Mouse (Mus musculus) midbrain, embryonic 13.5 days (tissue): ENCODE results near the gene Ctsk. TPM values are rescaled to one million over a fixed set of nuclear protein-coding genes. Genes with fewer than 3 reads are reported as not detected.
"Not testable (repeated sequence)": the region's sequence is repeated elsewhere in the genome, so short reads cannot be mapped to it uniquely, and the experiment has no call there.

Experiments
- ATAC-seq: fragments of 200-750 bp; cut with Nextera tagmentation; 2 replicates; pipeline ENCODE4 v1.8.0; 2017; ENCODE audit warnings: mild to moderate bottlenecking, moderate TSS enrichment, moderate library complexity
- H3K27ac ChIP-seq: fragments of 300-500 bp; sonication (generic); 2 replicates; pipeline ENCODE4 v1.5.1; 2015; ENCODE audit warnings: inconsistent platforms, mild to moderate bottlenecking, moderate library complexity
- H3K27me3 ChIP-seq: fragments of 300-500 bp; sonication (generic); 2 replicates; pipeline ENCODE4 v1.6.1; 2015; ENCODE audit warnings: mild to moderate bottlenecking, inconsistent platforms
- H3K36me3 ChIP-seq: fragments of 300-500 bp; sonication (generic); 2 replicates; pipeline ENCODE4 v1.6.1; 2015; ENCODE audit warnings: mild to moderate bottlenecking, inconsistent platforms
- H3K4me1 ChIP-seq: fragments of 300-500 bp; sonication (generic); replicated peaks from 2 replicates; pipeline ENCODE4 v1.6.1; 2015; ENCODE audit warnings: inconsistent platforms
- H3K4me2 ChIP-seq: fragments of 300-500 bp; sonication (generic); replicated peaks from 2 replicates; pipeline ENCODE4 v1.6.1; 2015; ENCODE audit warnings: moderate library complexity, mild to moderate bottlenecking, inconsistent platforms
- H3K4me3 ChIP-seq: fragments of 300-500 bp; sonication (generic); replicated peaks from 2 replicates; pipeline ENCODE4 v1.5.1; 2015; ENCODE audit warnings: mild to moderate bottlenecking, inconsistent platforms
- H3K9ac ChIP-seq: fragments of 300-500 bp; sonication (generic); replicated peaks from 2 replicates; pipeline ENCODE4 v1.6.1; 2015; ENCODE audit warnings: mild to moderate bottlenecking, inconsistent platforms
- H3K9me3 ChIP-seq: fragments of 300-500 bp; sonication (generic); 2 replicates; pipeline ENCODE4 v1.6.1; 2016; ENCODE audit warnings: mild to moderate bottlenecking, inconsistent platforms
- WGBS: fragments of 180-500 bp; shearing (Covaris S2); methylation state at CpG from one replicate; pipeline ENCODE4 v1.1.7; 2015; 5-methylcytosine and 5-hydroxymethylcytosine counted together
- polyA plus RNA-seq: library from polyadenylated mRNA; unstranded; fragments of >200 nt; fragmentation: Nextera tagmentation; extraction: Ambion mirVana; gene quantifications from 2 replicates; pipeline ENCODE4 v1.2.1, GENCODE M21; 2015

Gene Ctsk
- polyA plus RNA-seq, 1 experiment from 2014 or later, result 5.8 TPM

- Histone ChIP-seq H3K4me2 (no peak within 1 kb of the TSS), H3K27me3 (no peaks in the 10 kb centered on the region), H3K9ac (no peak within 1 kb of the TSS), H3K36me3 (no peaks in the 10 kb centered on the region), H3K4me1 (no peaks in the 10 kb centered on the region), H3K9me3 (no peaks in the 10 kb centered on the region), H3K27ac (no peak within 1 kb of the TSS), H3K4me3 (no peak within 1 kb of the TSS)
- no peak for ATAC-seq
- 89% methylated on average over 8 of the region's 8 CpGs for WGBS
Measured at GRCm38 (mm10) chr3:95526622-95527211, 27.7 kb downstream of the Ctsk start, which contains the start of gene Ctss. Ctss (plus strand) TSS chr3:95526786.

GRCm38 (mm10) chr3:95529814-95530213, 30.8 kb downstream of the Ctsk start:
- Histone ChIP-seq H3K27me3 (no peaks in the 10 kb centered on the region), H3K4me1 (no peaks in the 10 kb centered on the region), H3K36me3 (no peaks in the 10 kb centered on the region), H3K9me3 (no peaks in the 10 kb centered on the region), H3K4me2 (no peak overlapping the region), H3K27ac (no peak overlapping the region), H3K9ac (no peak overlapping the region), H3K4me3 (no peak overlapping the region)
- 92% methylated on average over 6 of the region's 6 CpGs for WGBS
- ATAC-seq, result no peak

GRCm38 (mm10) chr3:95531025-95531424, 32.0 kb downstream of the Ctsk start:
- ATAC-seq, result no peak
- 100% methylated on average over 1 of the region's 1 CpGs for WGBS
- H3K4me3 ChIP-seq, result no peak overlapping the region
- no peaks in the 10 kb centered on the region for H3K36me3 ChIP-seq
- H3K4me2 ChIP-seq, result no peak overlapping the region
- no peaks in the 10 kb centered on the region for H3K27me3 ChIP-seq
- no peak overlapping the region for H3K27ac ChIP-seq
- H3K9ac ChIP-seq, result no peak overlapping the region
- no peaks in the 10 kb centered on the region for H3K4me1 ChIP-seq
- no peaks in the 10 kb centered on the region for H3K9me3 ChIP-seq

- Histone ChIP-seq H3K4me3 (no peak overlapping the region), H3K36me3 (no peaks in the 10 kb centered on the region), H3K4me1 (no peaks in the 10 kb centered on the region), H3K27me3 (no peaks in the 10 kb centered on the region), H3K4me2 (no peak overlapping the region), H3K9me3 (no peaks in the 10 kb centered on the region), H3K27ac (no peak overlapping the region), H3K9ac (no peak overlapping the region)
- ATAC-seq, result no peak
- WGBS, result 91% methylated on average over 5 of the region's 5 CpGs
Measured at GRCm38 (mm10) chr3:95533364-95533763, 34.3 kb downstream of the Ctsk start.

GRCm38 (mm10) chr3:95534927-95535326, 35.9 kb downstream of the Ctsk start:
- H3K9me3 ChIP-seq, result no peaks in the 10 kb centered on the region
- H3K4me1 ChIP-seq, result no peaks in the 10 kb centered on the region
- no peaks in the 10 kb centered on the region for H3K27me3 ChIP-seq
- WGBS, result 88% methylated on average over 1 of the region's 1 CpGs
- no peaks in the 10 kb centered on the region for H3K36me3 ChIP-seq
- H3K9ac ChIP-seq, result no peak overlapping the region
- ATAC-seq, result no peak
- no peak overlapping the region for H3K4me2 ChIP-seq
- H3K4me3 ChIP-seq, result no peak overlapping the region
- no peak overlapping the region for H3K27ac ChIP-seq

GRCm38 (mm10) chr3:95538936-95539335, 39.9 kb downstream of the Ctsk start:
- Histone ChIP-seq H3K4me3 (no peak overlapping the region), H3K27me3 (no peaks in the 10 kb centered on the region), H3K9me3 (no peaks in the 10 kb centered on the region), H3K9ac (no peak overlapping the region), H3K4me2 (no peak overlapping the region), H3K36me3 (no peaks in the 10 kb centered on the region), H3K27ac (no peak overlapping the region), H3K4me1 (no peaks in the 10 kb centered on the region)
- no peak for ATAC-seq
- 93% methylated on average over 10 of the region's 10 CpGs for WGBS

- H3K27me3 ChIP-seq, result no peaks in the 10 kb centered on the region
- H3K4me1 ChIP-seq, result no peaks in the 10 kb centered on the region
- H3K9me3 ChIP-seq, result no peaks in the 10 kb centered on the region
- no peak overlapping the region for H3K9ac ChIP-seq
- no peaks in the 10 kb centered on the region for H3K36me3 ChIP-seq
- H3K4me2 ChIP-seq, result no peak overlapping the region
- WGBS, result 96% methylated on average over 4 of the region's 4 CpGs
- no peak overlapping the region for H3K4me3 ChIP-seq
- H3K27ac ChIP-seq, result no peak overlapping the region
- ATAC-seq, result no peak
Measured at GRCm38 (mm10) chr3:95539837-95540236, 40.8 kb downstream of the Ctsk start.

GRCm38 (mm10) chr3:95541186-95541585, 42.1 kb downstream of the Ctsk start:
- WGBS, result 83% methylated on average over 2 of the region's 2 CpGs
- not testable (repeated sequence) for ATAC-seq, H3K4me2 ChIP-seq, H3K36me3 ChIP-seq, H3K27me3 ChIP-seq, H3K9me3 ChIP-seq, H3K4me1 ChIP-seq, H3K27ac ChIP-seq, H3K4me3 ChIP-seq, H3K9ac ChIP-seq

- ATAC-seq, result no peak
- Histone ChIP-seq H3K36me3 (no peaks in the 10 kb centered on the region), H3K27me3 (no peaks in the 10 kb centered on the region), H3K9ac (no peak overlapping the region), H3K4me1 (no peaks in the 10 kb centered on the region), H3K27ac (no peak overlapping the region), H3K9me3 (no peaks in the 10 kb centered on the region), H3K4me3 (no peak overlapping the region), H3K4me2 (no peak overlapping the region)
Measured at GRCm38 (mm10) chr3:95542171-95542570, 43.1 kb downstream of the Ctsk start.

GRCm38 (mm10) chr3:95542981-95543380, 43.9 kb downstream of the Ctsk start:
- Histone ChIP-seq H3K27ac (no peak overlapping the region), H3K4me2 (no peak overlapping the region), H3K36me3 (no peaks in the 10 kb centered on the region), H3K4me1 (no peaks in the 10 kb centered on the region), H3K9me3 (no peaks in the 10 kb centered on the region), H3K9ac (no peak overlapping the region), H3K27me3 (no peaks in the 10 kb centered on the region), H3K4me3 (no peak overlapping the region)
- WGBS, result 71% methylated on average over 7 of the region's 7 CpGs
- ATAC-seq, result no peak

GRCm38 (mm10) chr3:95550176-95550575, 51.1 kb downstream of the Ctsk start:
- no peaks in the 10 kb centered on the region for H3K4me1 ChIP-seq
- ATAC-seq, result no peak
- no peaks in the 10 kb centered on the region for H3K36me3 ChIP-seq
- no peaks in the 10 kb centered on the region for H3K27me3 ChIP-seq
- 65% methylated on average over 1 of the region's 1 CpGs for WGBS
- H3K4me3 ChIP-seq, result no peak overlapping the region
- H3K4me2 ChIP-seq, result no peak overlapping the region
- no peak overlapping the region for H3K27ac ChIP-seq
- no peak overlapping the region for H3K9ac ChIP-seq
- no peaks in the 10 kb centered on the region for H3K9me3 ChIP-seq

- H3K4me2 ChIP-seq, result no peak overlapping the region
- no peak overlapping the region for H3K9ac ChIP-seq
- 68% methylated on average over 3 of the region's 3 CpGs for WGBS
- no peak overlapping the region for H3K27ac ChIP-seq
- H3K4me3 ChIP-seq, result no peak overlapping the region
- H3K27me3 ChIP-seq, result no peaks in the 10 kb centered on the region
- H3K9me3 ChIP-seq, result no peaks in the 10 kb centered on the region
- H3K36me3 ChIP-seq, result no peaks in the 10 kb centered on the region
- no peaks in the 10 kb centered on the region for H3K4me1 ChIP-seq
- no peak for ATAC-seq
Measured at GRCm38 (mm10) chr3:95553986-95554385, 54.9 kb downstream of the Ctsk start.
